15 mouse cellular contexts compared by ENCODE assay signal in genomic region chr12:75520395-75520794, GRCm38 (mm10).
DNase-seq lines count a peak whose midpoint lies in the region; ATAC-seq and TF ChIP-seq lines count a peak whose summit lies in the region.
"Had no signal": no experiment of that assay in that cellular context is flagged by ENCODE, and none has a peak within 500 bp of the region (broad histone marks: within the 10 kb centered on the region; RNA-seq: fewer than 3 reads in every experiment).

No protein-coding gene starts in this region.

- WGBS in hindbrain, embryonic 15.5 days: 53% methylated on average over 3 of the region's 3 CpGs
- 78% methylated on average over 3 of the region's 3 CpGs for WGBS in hindbrain, embryonic 10.5 days
- WGBS in stomach, embryonic 16.5 days: 61% methylated on average over 3 of the region's 3 CpGs
- 56% methylated on average over 3 of the region's 3 CpGs for WGBS in stomach, postnatal 0 days
- WGBS in forebrain, embryonic 15.5 days: 29% methylated on average over 3 of the region's 3 CpGs
- 68% methylated on average over 3 of the region's 3 CpGs for WGBS in intestine, embryonic 15.5 days

- no peak overlapping the region for H3K4me2 ChIP-seq in hindbrain, embryonic 15.5 days
- H3K4me2 ChIP-seq in stomach, embryonic 16.5 days (ENCODE audit: low read depth, low read length): no peak overlapping the region
- H3K4me2 ChIP-seq in stomach, postnatal 0 days (replicated peaks; ENCODE audit: low read depth): no peak overlapping the region
- no peak overlapping the region for H3K4me2 ChIP-seq in forebrain, embryonic 15.5 days (replicated peaks)
- no peak overlapping the region for H3K4me2 ChIP-seq in intestine, embryonic 15.5 days (replicated peaks)
- H3K4me2 ChIP-seq: liver, embryonic 15.5 days had no signal

- no peak for TF ChIP-seq CTCF in stomach, postnatal 0 days (IDR thresholded peaks at IDR 0.05; ENCODE audit: low read depth)

- H3K36me3 ChIP-seq in hindbrain, embryonic 15.5 days: no peaks in the 10 kb centered on the region
- H3K36me3 ChIP-seq in hindbrain, embryonic 10.5 days: peaks cover 6% of the 10 kb centered on the region
- no peaks in the 10 kb centered on the region for H3K36me3 ChIP-seq in stomach, embryonic 16.5 days (ENCODE audit: control insufficient read depth, insufficient read depth, low read length)
- no peaks in the 10 kb centered on the region for H3K36me3 ChIP-seq in stomach, postnatal 0 days (ENCODE audit: control insufficient read depth, insufficient read depth, low read length)
- H3K36me3 ChIP-seq in forebrain, embryonic 15.5 days: no peaks in the 10 kb centered on the region
- H3K36me3 ChIP-seq in intestine, embryonic 15.5 days: no peaks in the 10 kb centered on the region

- no peaks in the 10 kb centered on the region for H3K9me3 ChIP-seq in hindbrain, embryonic 15.5 days
- no peaks in the 10 kb centered on the region for H3K9me3 ChIP-seq in hindbrain, embryonic 10.5 days
- H3K9me3 ChIP-seq in stomach, embryonic 16.5 days (replicated peaks; ENCODE audit: control insufficient read depth, low read length): no peaks in the 10 kb centered on the region
- no peaks in the 10 kb centered on the region for H3K9me3 ChIP-seq in stomach, postnatal 0 days (ENCODE audit: control insufficient read depth, low read length)
- no peaks in the 10 kb centered on the region for H3K9me3 ChIP-seq in forebrain, embryonic 15.5 days
- no peaks in the 10 kb centered on the region for H3K9me3 ChIP-seq in intestine, embryonic 15.5 days
- H3K9me3 ChIP-seq: liver, embryonic 15.5 days had no signal

- TF ChIP-seq EP300 in stomach, postnatal 0 days (optimal IDR thresholded peaks at IDR 0.05): no peak

- peaks cover 11% of the 10 kb centered on the region for H3K4me1 ChIP-seq in hindbrain, embryonic 15.5 days (replicated peaks)
- peaks cover 20% of the 10 kb centered on the region for H3K4me1 ChIP-seq in hindbrain, embryonic 10.5 days (replicated peaks)
- H3K4me1 ChIP-seq in stomach, embryonic 16.5 days (ENCODE audit: control insufficient read depth, insufficient read depth, low read length): peaks cover 8% of the 10 kb centered on the region; the same call in 1 of the 2 replicates
- H3K4me1 ChIP-seq in stomach, postnatal 0 days (replicated peaks; ENCODE audit: control insufficient read depth, insufficient read depth): no peaks in the 10 kb centered on the region
- H3K4me1 ChIP-seq in forebrain, embryonic 15.5 days: peaks cover 12% of the 10 kb centered on the region
- peaks cover 3% of the 10 kb centered on the region for H3K4me1 ChIP-seq in intestine, embryonic 15.5 days (replicated peaks)

- no peaks in the 10 kb centered on the region for H3K27me3 ChIP-seq in hindbrain, embryonic 15.5 days
- H3K27me3 ChIP-seq in hindbrain, embryonic 10.5 days (ENCODE audit: insufficient read depth, poor library complexity, severe bottlenecking): no peaks in the 10 kb centered on the region
- H3K27me3 ChIP-seq in stomach, embryonic 16.5 days (ENCODE audit: control insufficient read depth, insufficient read depth, low read length): no peaks in the 10 kb centered on the region
- H3K27me3 ChIP-seq in stomach, postnatal 0 days (ENCODE audit: control insufficient read depth, insufficient read depth, low read length): no peaks in the 10 kb centered on the region
- H3K27me3 ChIP-seq in forebrain, embryonic 15.5 days: no peaks in the 10 kb centered on the region
- H3K27me3 ChIP-seq in intestine, embryonic 15.5 days (replicated peaks): no peaks in the 10 kb centered on the region
- H3K27me3 ChIP-seq: liver, embryonic 15.5 days had no signal

- no peak overlapping the region for H3K9ac ChIP-seq in hindbrain, embryonic 15.5 days
- no peak overlapping the region for H3K9ac ChIP-seq in stomach, embryonic 16.5 days (ENCODE audit: low read length)
- H3K9ac ChIP-seq in stomach, postnatal 0 days (ENCODE audit: low read length): no peak overlapping the region
- H3K9ac ChIP-seq in forebrain, embryonic 15.5 days (replicated peaks): no peak overlapping the region
- H3K9ac ChIP-seq in intestine, embryonic 15.5 days: no peak overlapping the region
- H3K9ac ChIP-seq: liver, embryonic 15.5 days had no signal

- peak overlapping the region; percentile 57; the same call in 1 of the 2 replicates for H3K27ac ChIP-seq in hindbrain, embryonic 15.5 days (replicated peaks)
- no peak overlapping the region for H3K27ac ChIP-seq in hindbrain, embryonic 10.5 days
- peak overlapping the region; percentile 2; the same call in 1 of the 2 replicates for H3K27ac ChIP-seq in stomach, embryonic 16.5 days (ENCODE audit: low read length)
- no peak overlapping the region for H3K27ac ChIP-seq in stomach, postnatal 0 days (replicated peaks)
- peak overlapping the region; percentile 60; the same call in 1 of the 2 replicates for H3K27ac ChIP-seq in forebrain, embryonic 15.5 days (replicated peaks)
- H3K27ac ChIP-seq in intestine, embryonic 15.5 days: no peak overlapping the region
- H3K27ac ChIP-seq: gastrocnemius, adult 2 months; hindbrain, postnatal 0 days; liver, embryonic 15.5 days had no signal

- no peak overlapping the region for H3K4me3 ChIP-seq in hindbrain, embryonic 15.5 days
- no peak overlapping the region for H3K4me3 ChIP-seq in hindbrain, embryonic 10.5 days
- no peak overlapping the region for H3K4me3 ChIP-seq in stomach, embryonic 16.5 days (replicated peaks; ENCODE audit: low read length)
- no peak overlapping the region for H3K4me3 ChIP-seq in stomach, postnatal 0 days (ENCODE audit: low read depth, low read length)
- H3K4me3 ChIP-seq in forebrain, embryonic 15.5 days: no peak overlapping the region
- no peak overlapping the region for H3K4me3 ChIP-seq in intestine, embryonic 15.5 days (replicated peaks)
- H3K4me3 ChIP-seq: gastrocnemius, adult 2 months; liver, embryonic 15.5 days had no signal

- no peak for DNase-seq in hindbrain, embryonic 10.5 days (ENCODE audit: low spot score)
- DNase-seq in stomach, postnatal 0 days (ENCODE audit: low spot score): no peak
- DNase-seq in cerebellum, adult 18-20 months: no peak
- DNase-seq: adrenal gland, postnatal 10 days; cerebellum, postnatal 10 days; gastrocnemius, adult 2 months; kidney, adult 8-10 months; layer of hippocampus, postnatal 36 days had no signal

- ATAC-seq in hindbrain, embryonic 15.5 days (ENCODE audit: low FRiP score, low read depth): no peak
- ATAC-seq in stomach, embryonic 16.5 days (ENCODE audit: insufficient read depth, low FRiP score): no peak
- no peak for ATAC-seq in stomach, postnatal 0 days (ENCODE audit: low FRiP score, low TSS enrichment)
- 0 out of 2 replicates have a peak, but pooled peaks have one; percentile 53 for ATAC-seq in forebrain, embryonic 15.5 days (replicated peaks)
- ATAC-seq in intestine, embryonic 15.5 days: no peak
- ATAC-seq: CD4-positive, CD25-positive, alpha-beta regulatory T cell, adult 4 months; hindbrain, postnatal 0 days had no signal

Comparison
In these comparisons a context has a peak if more than half of its experiments do, and no peak if none do; other contexts are left out.
1. H3K27ac ChIP-seq: peak in hindbrain, embryonic 15.5 days (single experiment), stomach, embryonic 16.5 days (single experiment) and forebrain, embryonic 15.5 days (single experiment); none in hindbrain, embryonic 10.5 days (single experiment), stomach, postnatal 0 days (single experiment) and intestine, embryonic 15.5 days (single experiment).